Mouse (Mus musculus): Measurements from ENCODE around the gene Lrmda.

The Lrmda gene

DNA sequence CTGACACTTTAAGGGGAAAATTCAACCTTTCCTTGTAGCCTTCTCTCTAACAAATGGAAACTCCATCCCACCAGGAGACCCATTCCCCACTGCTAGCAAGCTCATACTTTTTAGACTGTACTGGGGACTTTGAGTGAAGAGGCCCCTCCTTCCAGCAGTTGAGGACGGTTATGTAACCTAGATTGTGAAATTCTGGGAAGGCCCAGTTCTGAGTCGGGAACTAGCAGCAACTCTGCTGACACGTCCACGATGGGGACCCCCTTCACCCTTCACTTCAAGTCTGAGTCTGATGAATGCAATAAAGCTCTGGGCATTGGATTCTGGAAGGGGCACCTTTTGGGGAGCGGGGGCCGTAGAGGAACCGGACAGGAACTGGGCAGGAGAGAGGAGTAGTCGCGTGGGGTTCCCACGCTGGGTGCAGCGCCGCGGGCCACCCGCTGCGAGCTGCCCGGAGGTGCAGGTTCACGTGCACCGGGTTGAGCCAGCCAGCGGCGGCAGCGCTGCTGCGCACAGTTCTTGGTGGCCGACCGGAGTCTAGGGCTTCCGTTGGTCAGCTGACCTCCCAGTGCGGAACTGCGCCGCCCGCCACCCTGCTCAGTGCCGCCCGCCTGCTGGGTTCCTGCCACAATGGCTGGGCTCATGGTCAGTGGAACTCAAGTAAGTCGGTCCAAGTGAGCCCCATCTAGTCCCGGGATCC lies at the start of gene Lrmda:
Gene Lrmda (plus strand): TSS at position 461 of the 697 bp plus-strand sequence.
- Histone ChIP-seq H3K36me3 (ENCODE audit: control insufficient read depth, insufficient read depth, low read length, poor library complexity, severe bottlenecking) (no peaks in the 10 kb centered on the region), H3K27me3 (ENCODE audit: control insufficient read depth, insufficient read depth, low read length, poor library complexity, severe bottlenecking) (no peaks in the 10 kb centered on the region)
- peak; percentile 14 for DNase-seq (ENCODE audit: low read depth, low spot score)

DNA sequence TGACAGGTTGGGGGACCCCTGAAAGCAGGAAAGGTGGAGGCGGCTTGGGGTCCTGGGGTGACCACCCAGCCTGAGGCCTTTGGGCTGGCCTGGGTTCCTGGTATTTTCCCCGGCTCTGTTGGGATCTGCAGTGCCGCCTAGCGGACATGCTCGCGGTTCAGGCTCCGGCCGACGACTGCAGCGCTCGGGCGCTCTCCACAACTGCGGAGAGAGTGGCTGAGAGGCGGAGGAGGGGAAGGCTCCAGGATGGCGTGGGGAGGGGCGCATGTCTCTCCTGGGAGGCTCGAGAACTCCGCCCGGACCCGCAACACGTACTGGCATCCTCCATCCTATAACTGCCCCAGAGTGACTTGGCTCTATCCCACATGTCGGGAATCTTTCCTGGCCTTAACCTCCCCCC lies 38.0 kb upstream of the Lrmda start:
- no peaks in the 10 kb centered on the region for H3K36me3 ChIP-seq (ENCODE audit: control insufficient read depth, insufficient read depth, low read length, poor library complexity, severe bottlenecking)
- H3K27me3 ChIP-seq (ENCODE audit: control insufficient read depth, insufficient read depth, low read length, poor library complexity, severe bottlenecking), result peaks cover 5% of the 10 kb centered on the region
- peak; percentile 12 for DNase-seq (ENCODE audit: low read depth, low spot score)

DNA sequence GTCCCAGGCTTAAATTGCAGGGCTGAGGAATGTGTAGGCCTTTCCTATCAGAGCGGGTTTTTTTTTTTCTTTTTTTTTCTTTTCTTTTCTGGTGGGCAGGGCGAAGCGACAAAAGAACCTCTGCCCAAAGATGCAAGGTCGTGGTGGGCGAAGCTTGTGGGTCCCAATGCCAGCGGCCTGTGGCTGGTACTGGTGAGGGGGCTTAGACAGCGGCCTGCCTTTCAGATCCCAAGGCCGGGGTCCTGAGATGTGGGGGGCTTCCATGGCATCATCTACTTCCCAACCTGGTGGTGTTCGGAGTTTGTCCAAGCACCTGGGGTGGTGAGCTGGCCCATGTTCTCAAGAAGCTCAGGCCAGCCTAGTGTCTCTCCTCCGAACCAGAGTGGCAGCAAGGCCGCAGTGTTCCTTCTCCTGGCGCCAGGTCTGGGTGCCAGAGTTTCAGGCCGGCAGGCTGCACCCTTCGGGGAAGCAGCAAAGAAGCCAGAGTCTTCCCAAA lies 37.4 kb upstream of the Lrmda start:
- H3K36me3 ChIP-seq (ENCODE audit: control insufficient read depth, insufficient read depth, low read length, poor library complexity, severe bottlenecking), result no peaks in the 10 kb centered on the region
- no peak for DNase-seq (ENCODE audit: low read depth, low spot score)
- H3K27me3 ChIP-seq (ENCODE audit: control insufficient read depth, insufficient read depth, low read length, poor library complexity, severe bottlenecking), result peaks cover 5% of the 10 kb centered on the region

DNA sequence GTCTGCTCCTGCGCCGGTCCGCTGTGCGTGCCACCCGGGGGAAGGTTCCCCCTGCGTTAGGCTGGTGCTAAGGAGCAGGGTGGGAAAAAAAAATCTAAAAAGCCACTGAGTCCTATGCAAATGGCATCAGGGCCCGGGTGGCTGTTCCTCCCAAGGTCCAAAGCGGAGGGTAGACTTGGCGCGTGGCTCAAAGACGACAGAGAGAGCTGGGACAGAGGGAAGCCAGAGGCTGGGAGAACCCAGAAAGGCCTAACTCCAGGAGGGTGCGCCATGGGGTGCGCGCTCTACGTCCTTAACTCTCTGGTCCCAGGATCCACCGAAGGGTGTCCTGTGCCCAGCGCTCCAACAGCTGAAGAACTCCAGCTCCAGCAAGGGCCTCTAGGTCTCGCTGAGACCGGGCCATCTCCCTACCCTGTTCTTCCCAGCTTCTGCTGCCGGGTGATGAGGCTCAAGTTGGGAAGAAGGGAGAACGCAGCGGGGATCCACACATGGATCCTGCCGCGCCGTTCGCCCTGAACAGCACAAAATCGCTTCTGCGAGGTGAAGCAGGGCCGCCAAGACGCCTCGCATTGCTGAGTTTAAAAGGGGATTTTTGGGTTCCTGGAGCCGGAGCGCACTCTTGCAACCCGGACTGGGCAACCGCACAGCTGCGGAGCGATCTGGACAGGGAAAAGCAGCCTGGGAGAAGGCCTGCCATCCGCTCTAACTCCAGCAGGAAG lies 36.8 kb upstream of the Lrmda start:
- no peaks in the 10 kb centered on the region for H3K36me3 ChIP-seq (ENCODE audit: control insufficient read depth, insufficient read depth, low read length, poor library complexity, severe bottlenecking)
- no peak for DNase-seq (ENCODE audit: low read depth, low spot score)
- peaks cover 5% of the 10 kb centered on the region for H3K27me3 ChIP-seq (ENCODE audit: control insufficient read depth, insufficient read depth, low read length, poor library complexity, severe bottlenecking)

DNA sequence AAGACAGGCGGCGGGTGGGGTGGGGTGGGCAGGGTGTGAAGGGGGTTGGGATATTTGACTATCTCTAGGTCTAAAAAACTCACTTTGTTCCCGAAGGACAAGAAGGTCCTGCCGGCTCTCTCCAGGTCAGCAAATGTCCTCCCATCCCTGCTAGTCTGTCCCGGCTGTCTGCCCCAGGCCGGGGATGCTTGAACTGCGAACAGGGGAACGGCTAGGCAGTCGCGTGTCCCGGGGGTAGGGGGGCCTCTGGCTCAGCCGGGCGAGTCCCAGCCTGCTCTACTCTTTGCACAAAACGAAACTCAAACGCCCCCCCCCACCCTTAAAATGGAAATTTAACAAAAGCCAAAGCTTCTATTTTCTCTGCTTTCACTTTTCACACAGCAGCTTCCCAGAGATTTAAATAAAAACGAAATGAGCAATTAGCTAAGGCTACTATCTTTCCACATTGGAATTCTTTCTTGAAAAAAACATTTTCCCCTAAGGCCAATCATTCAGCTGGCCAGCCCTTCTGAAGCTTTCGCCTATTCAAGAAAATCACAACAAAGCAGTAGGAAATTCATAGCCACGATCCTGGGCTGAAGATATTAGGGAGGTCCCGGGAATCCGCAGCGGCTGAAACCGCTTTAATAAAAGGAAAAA lies 36.1 kb upstream of the Lrmda start:
- peaks cover 5% of the 10 kb centered on the region for H3K27me3 ChIP-seq (ENCODE audit: control insufficient read depth, insufficient read depth, low read length, poor library complexity, severe bottlenecking)
- no peak for DNase-seq (ENCODE audit: low read depth, low spot score)

DNA sequence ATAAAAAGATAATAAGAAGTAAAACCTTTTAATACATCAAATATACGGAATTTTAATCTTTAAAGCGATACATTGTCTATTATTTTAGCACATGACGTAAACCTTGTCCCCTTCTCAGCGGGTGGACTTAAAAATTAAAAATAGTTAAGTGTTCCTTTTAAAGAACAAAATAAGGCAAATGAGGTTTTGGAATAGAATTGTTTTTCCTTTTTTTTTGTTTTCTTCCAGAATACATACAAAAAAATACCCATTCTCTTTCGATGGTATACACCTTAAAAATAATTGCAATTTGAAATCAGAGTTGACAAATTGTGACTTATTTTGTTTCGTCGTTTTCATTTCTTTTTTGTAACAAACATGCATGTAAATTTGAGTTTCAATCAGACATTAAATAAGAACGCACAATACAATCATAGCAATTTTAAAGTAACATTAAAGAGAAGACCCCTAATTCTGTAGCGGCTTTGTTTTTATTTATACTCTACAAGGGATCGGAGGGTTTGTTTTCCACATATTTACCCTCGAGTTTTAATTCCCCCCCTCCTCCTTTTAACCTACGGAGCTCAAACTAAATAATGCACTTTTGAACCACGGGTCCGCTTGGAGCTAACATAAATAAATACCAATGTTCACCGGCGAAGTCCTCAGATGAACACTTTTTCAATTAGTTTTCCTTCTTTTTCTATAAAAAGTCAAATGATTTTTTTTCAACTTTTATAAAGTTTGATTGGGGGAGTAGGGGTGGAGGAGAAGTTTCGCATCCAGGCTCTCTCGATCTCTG lies 35.4 kb upstream of the Lrmda start:
- DNase-seq (ENCODE audit: low read depth, low spot score), result no peak
- H3K36me3 ChIP-seq (ENCODE audit: control insufficient read depth, insufficient read depth, low read length, poor library complexity, severe bottlenecking), result no peaks in the 10 kb centered on the region
- H3K27me3 ChIP-seq (ENCODE audit: control insufficient read depth, insufficient read depth, low read length, poor library complexity, severe bottlenecking), result peaks cover 5% of the 10 kb centered on the region

More for the DNA sequence above, 36.1 kb upstream of the Lrmda start:
- no peaks in the 10 kb centered on the region for H3K36me3 ChIP-seq (ENCODE audit: control insufficient read depth, insufficient read depth, low read length, poor library complexity, severe bottlenecking)

DNA sequence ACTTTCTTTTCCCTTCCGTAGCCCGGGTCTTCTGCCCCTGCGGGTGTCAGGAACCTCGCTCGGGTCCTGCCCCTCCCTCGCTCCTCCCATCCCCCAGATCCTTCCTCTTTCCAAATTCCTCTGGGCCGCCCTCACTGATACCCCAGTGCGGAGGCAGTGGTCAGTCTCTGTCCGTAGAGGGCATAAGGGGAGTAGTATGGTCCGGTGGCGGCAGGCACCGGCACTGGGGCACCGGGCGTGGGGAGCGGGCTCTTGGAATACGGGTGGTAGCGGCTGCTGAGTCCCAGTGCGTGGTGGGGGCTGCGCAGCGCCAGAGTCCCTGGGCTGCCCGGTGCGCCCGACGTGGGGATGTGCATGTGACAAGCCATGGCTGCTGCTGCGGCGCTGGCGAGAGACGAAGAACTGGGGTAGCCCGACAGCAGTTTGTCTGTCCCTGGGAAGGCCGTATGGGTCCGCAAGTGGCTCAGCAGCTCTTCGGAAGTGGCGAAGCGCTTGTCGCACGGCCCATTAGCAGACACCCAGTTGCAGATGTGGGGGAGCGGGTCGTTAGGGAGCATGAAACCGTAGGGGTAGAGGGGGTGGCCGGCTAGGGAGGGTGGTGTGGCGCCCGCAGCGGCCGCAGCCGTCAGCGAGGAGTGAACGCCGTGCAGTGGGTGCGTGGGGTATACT lies 34.6 kb upstream of the Lrmda start:
- DNase-seq (ENCODE audit: low read depth, low spot score), result no peak
- Histone ChIP-seq H3K27me3 (ENCODE audit: control insufficient read depth, insufficient read depth, low read length, poor library complexity, severe bottlenecking) (peaks cover 8% of the 10 kb centered on the region), H3K36me3 (ENCODE audit: control insufficient read depth, insufficient read depth, low read length, poor library complexity, severe bottlenecking) (no peaks in the 10 kb centered on the region)

DNA sequence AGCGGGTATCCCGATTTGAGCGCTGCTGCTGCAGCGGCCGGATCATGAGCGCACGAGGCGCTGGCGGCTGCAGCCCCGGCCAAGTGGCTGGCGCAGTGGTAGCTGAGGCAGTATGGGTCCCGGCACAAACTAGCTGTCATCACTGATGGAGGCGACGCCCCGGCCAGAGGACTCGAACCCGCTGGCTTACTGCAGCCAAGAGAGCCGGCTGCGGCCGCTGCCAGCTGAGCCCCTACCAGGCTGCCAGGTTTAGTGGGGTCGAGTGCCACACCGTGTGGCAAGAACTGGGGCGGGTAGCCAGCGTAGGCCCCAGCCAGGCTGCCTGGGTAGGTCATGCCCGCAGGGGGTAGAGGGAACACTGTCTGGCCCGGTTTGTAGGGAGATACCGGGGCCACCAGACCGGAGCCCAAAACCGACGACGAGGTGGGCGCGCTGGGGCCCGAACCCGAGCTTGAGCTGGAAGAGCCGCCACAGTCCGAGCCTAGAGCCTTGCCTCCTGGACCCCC lies 34.0 kb upstream of the Lrmda start:
- no peak for DNase-seq (ENCODE audit: low read depth, low spot score)
- peaks cover 8% of the 10 kb centered on the region for H3K27me3 ChIP-seq (ENCODE audit: control insufficient read depth, insufficient read depth, low read length, poor library complexity, severe bottlenecking)
- H3K36me3 ChIP-seq (ENCODE audit: control insufficient read depth, insufficient read depth, low read length, poor library complexity, severe bottlenecking), result no peaks in the 10 kb centered on the region

DNA sequence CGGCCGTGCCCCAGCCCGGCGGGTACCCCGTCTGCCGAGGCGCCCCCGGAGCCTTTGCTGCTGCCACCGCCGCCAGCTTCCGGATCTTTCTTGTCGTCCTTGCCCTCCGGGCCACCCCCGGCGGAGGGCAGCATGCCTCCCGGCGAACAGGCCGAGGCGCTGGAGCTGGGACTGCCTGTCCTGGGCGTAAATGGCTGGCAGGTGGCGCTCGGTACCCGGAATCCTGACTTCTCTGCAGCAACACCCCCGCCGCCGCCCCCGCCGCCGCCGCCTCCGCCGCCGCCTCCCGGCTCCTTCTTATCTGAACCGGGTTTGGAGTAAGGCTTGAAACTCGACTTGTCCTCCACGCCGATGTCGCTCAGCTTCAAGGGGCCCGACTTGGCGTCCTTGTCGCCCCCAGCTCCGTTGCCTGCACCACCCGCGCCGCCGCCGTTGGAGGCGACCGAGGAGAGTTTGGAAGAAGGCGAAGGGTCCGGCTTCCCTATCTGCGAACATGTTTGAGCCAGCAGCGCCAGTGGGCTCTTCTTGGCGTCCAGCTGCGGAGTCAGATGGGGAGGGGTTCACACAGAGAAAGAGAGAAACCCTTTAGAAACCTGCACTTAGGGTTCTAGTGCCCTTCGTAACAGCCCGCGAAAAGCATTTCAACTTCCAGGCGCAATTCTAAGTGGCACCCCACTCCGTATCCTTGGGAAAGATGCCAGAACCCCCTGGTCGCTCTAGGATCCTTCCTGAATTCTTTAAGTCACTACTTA lies 33.4 kb upstream of the Lrmda start:
- H3K27me3 ChIP-seq (ENCODE audit: control insufficient read depth, insufficient read depth, low read length, poor library complexity, severe bottlenecking), result peaks cover 8% of the 10 kb centered on the region
- H3K36me3 ChIP-seq (ENCODE audit: control insufficient read depth, insufficient read depth, low read length, poor library complexity, severe bottlenecking), result no peaks in the 10 kb centered on the region
- peak; percentile 34 for DNase-seq (ENCODE audit: low read depth, low spot score)

DNA sequence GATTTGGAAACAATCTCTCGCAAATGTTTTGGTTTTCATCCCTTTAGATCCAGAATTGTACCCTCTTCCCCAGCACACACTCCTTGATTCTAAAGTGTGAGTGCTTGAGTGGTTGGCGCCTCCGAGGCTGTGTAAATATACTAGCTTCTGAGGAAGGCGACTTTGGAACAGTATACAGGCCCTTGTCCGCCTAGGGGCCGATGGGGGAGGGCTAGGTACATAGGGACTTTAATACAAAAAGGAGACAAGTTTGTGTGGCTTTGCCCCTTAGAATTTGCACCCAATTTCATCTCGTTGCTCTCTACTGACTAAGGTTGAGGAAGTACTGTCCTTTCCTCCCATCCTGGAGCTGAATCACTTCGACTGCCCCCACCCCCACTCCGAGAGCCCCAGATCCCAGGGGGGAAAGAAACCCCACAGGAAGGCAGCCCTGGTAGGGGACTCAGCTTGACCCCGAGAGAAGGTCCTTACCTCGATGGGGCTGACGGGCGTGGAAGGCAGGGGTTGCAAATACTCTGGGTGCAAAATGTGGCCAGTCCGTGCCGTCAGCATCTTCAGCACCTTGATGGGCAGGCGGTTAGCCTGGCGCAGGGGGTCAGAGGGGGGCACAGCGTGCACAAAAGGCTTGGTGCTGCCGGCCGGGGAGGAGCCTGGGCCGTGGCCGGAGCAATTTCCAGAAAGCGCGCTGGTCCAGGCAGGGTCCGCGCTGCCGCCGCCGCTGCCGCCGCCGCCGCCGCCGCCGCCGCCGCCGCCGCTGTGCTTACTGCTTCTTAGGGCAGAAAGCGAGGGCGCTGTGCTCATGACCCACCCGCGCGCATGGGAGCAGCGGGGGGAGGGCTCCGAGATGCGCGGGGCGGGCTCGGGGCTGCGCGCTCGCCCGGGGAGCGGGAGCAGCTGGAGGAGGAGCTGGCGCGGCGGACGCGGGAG lies 32.5 kb upstream of the Lrmda start:
- DNase-seq (ENCODE audit: low read depth, low spot score), result no peak
- Histone ChIP-seq H3K36me3 (ENCODE audit: control insufficient read depth, insufficient read depth, low read length, poor library complexity, severe bottlenecking) (no peaks in the 10 kb centered on the region), H3K27me3 (ENCODE audit: control insufficient read depth, insufficient read depth, low read length, poor library complexity, severe bottlenecking) (peaks cover 7% of the 10 kb centered on the region)

DNA sequence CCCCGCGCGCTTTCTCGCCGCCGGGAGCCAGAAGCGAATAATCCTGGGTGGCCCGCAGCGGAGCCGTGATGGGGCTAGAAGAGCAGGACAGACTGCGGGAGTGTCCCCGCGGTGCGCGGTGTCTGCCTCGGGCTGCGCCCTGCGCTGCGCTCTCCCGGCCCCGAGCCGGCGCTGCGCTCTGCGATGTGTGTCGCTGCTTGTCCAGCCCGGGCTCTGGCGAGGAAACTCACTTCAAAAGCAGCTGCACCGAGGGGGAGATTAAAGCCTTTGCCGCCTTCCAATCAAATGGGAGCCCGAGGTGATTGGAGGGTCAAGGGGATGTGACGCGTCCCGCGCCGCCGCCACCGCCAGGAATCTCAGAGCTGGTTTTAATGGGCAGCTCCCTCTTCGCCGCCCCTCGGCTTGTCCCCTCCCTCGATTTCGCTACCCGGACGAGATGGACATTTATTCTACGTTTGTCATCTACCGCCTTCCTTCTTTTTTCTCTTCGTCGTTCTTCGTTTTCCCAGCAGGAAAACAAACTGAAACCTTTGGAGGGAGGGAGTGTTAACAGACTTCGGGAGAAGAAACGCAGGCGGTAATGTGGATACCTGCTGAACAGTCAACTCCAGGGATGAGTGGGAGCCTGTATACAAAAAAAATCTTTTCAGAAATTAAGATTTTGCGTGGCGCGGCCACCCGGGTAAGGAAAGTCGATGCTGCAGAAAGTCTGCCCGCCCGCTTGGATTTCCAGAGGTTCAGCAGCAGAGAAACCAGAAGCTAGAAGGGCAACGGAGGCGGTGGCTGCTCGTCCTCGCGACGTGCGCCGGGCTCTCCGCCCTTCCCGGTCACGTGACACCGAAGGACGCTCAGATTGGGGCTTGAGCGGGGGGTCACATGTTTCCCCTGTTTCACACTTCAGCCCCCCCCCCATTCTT lies 31.6 kb upstream of the Lrmda start:
- Histone ChIP-seq H3K27me3 (ENCODE audit: control insufficient read depth, insufficient read depth, low read length, poor library complexity, severe bottlenecking) (peaks cover 3% of the 10 kb centered on the region), H3K36me3 (ENCODE audit: control insufficient read depth, insufficient read depth, low read length, poor library complexity, severe bottlenecking) (no peaks in the 10 kb centered on the region)
- peak; percentile 17 for DNase-seq (ENCODE audit: low read depth, low spot score)

Data from splenic B cell, adult 2 months (primary cell).